In genomic region chr5:21136575-21136974, GRCm38 (mm10) we compare ENCODE assay signal across 17 mouse cellular contexts. TPM values are rescaled to one million over a fixed set of nuclear protein-coding genes. Genes with fewer than 3 reads are reported as not detected.
DNase-seq lines count a peak whose midpoint lies in the region; ATAC-seq and TF ChIP-seq lines count a peak whose summit lies in the region.
"Had no signal": no experiment of that assay in that cellular context is flagged by ENCODE, and none has a peak within 500 bp of the region (broad histone marks: within the 10 kb centered on the region; RNA-seq: fewer than 3 reads in every experiment).

No protein-coding gene starts in this region.

- no peaks in the 10 kb centered on the region for H3K27me3 ChIP-seq in heart, postnatal 0 days (ENCODE audit: control insufficient read depth, insufficient read depth, low read length)
- no peaks in the 10 kb centered on the region for H3K27me3 ChIP-seq in heart, embryonic 12.5 days (replicated peaks)
- H3K27me3 ChIP-seq: forebrain, embryonic 13.5 days; midbrain, embryonic 12.5 days; neural tube, embryonic 13.5 days had no signal

- H3K36me3 ChIP-seq in heart, postnatal 0 days (replicated peaks; ENCODE audit: control insufficient read depth, insufficient read depth, low read length): no peaks in the 10 kb centered on the region
- H3K36me3 ChIP-seq in heart, embryonic 12.5 days: no peaks in the 10 kb centered on the region
- H3K36me3 ChIP-seq: midbrain, embryonic 12.5 days; neural tube, embryonic 13.5 days had no signal

- H3K27ac ChIP-seq in heart, postnatal 0 days (ENCODE audit: low read depth): peak overlapping the region; percentile 16; the same call in 1 of the 2 replicates
- no peak overlapping the region for H3K27ac ChIP-seq in heart, embryonic 12.5 days (ENCODE audit: poor library complexity, severe bottlenecking)
- H3K27ac ChIP-seq: forebrain, embryonic 13.5 days; hindbrain, embryonic 14.5 days; midbrain, embryonic 12.5 days; neural tube, embryonic 13.5 days had no signal

- peak; percentile 33 for DNase-seq in adrenal gland, adult 2 months
- DNase-seq in adrenal gland, adult 8-10 months: no peak
- DNase-seq in heart, postnatal 0 days (ENCODE audit: low spot score): peak; percentile 31
- DNase-seq in NIH3T3 (ENCODE audit: low read depth): peak; percentile 59
- no peak for DNase-seq in retina, postnatal 1 day
- no peak for DNase-seq in B cell, adult 2 months
- DNase-seq: cerebellum, adult 18-20 months; kidney, postnatal 4 days; left cerebral cortex, postnatal 4 days; lung, embryonic 14.5 days had no signal

- H3K4me2 ChIP-seq in heart, postnatal 0 days (ENCODE audit: low read depth, low read length): no peak overlapping the region
- no peak overlapping the region for H3K4me2 ChIP-seq in heart, embryonic 12.5 days
- H3K4me2 ChIP-seq: forebrain, embryonic 13.5 days; heart, embryonic 11.5 days; hindbrain, embryonic 14.5 days; lung, embryonic 14.5 days; midbrain, embryonic 12.5 days; neural tube, embryonic 13.5 days had no signal

- H3K9ac ChIP-seq in heart, postnatal 0 days (replicated peaks; ENCODE audit: low read depth, low read length): no peak overlapping the region
- no peak overlapping the region for H3K9ac ChIP-seq in heart, embryonic 12.5 days
- H3K9ac ChIP-seq: forebrain, embryonic 13.5 days; hindbrain, embryonic 14.5 days; lung, embryonic 14.5 days; midbrain, embryonic 12.5 days; neural tube, embryonic 13.5 days had no signal

- no peaks in the 10 kb centered on the region for H3K9me3 ChIP-seq in heart, postnatal 0 days (replicated peaks; ENCODE audit: control insufficient read depth, low read length)
- no peaks in the 10 kb centered on the region for H3K9me3 ChIP-seq in heart, embryonic 12.5 days (replicated peaks)
- H3K9me3 ChIP-seq: forebrain, embryonic 13.5 days; midbrain, embryonic 12.5 days; neural tube, embryonic 13.5 days had no signal

- peaks cover 18% of the 10 kb centered on the region; the same call in 1 of the 2 replicates for H3K4me1 ChIP-seq in heart, postnatal 0 days (ENCODE audit: control insufficient read depth, insufficient read depth)
- H3K4me1 ChIP-seq in heart, embryonic 12.5 days (replicated peaks): peaks cover 31% of the 10 kb centered on the region
- H3K4me1 ChIP-seq: forebrain, embryonic 13.5 days; midbrain, embryonic 12.5 days; neural tube, embryonic 13.5 days had no signal

- no peak overlapping the region for H3K4me3 ChIP-seq in heart, postnatal 0 days (ENCODE audit: low read depth, low read length)
- no peak overlapping the region for H3K4me3 ChIP-seq in heart, embryonic 12.5 days
- H3K4me3 ChIP-seq: forebrain, embryonic 13.5 days; midbrain, embryonic 12.5 days; neural tube, embryonic 13.5 days had no signal

- ATAC-seq in heart, postnatal 0 days (ENCODE audit: insufficient read depth, low read depth): no peak
- ATAC-seq in heart, embryonic 12.5 days (ENCODE audit: insufficient number of reproducible peaks, low FRiP score): no peak
- peak; percentile 56 for ATAC-seq in granulocyte monocyte progenitor cell, adult 5-6 weeks (replicated peaks; ENCODE audit: poor library complexity, severe bottlenecking)
- ATAC-seq: forebrain, embryonic 13.5 days had no signal

- TF ChIP-seq EP300 in heart, postnatal 0 days (IDR thresholded peaks at IDR 0.05; ENCODE audit: low read depth): no peak

- 30% methylated on average over 5 of the region's 5 CpGs for WGBS in heart, postnatal 0 days
- WGBS in heart, embryonic 12.5 days: 51% methylated on average over 5 of the region's 5 CpGs

- no peak for TF ChIP-seq CTCF in heart, postnatal 0 days (IDR thresholded peaks at IDR 0.05; ENCODE audit: low read depth)

RNA-seq across cellular contexts. Expression of gene Gsap, which starts 49.5 kb away (rescaled TPM):
- 1 to 10 TPM; 3.9 to 5.9 TPM for total RNA-seq in adrenal gland, adult 2 months (2021)
- polyA plus RNA-seq in adrenal gland, adult 2 months (2012; rRNA removed): 0.48 and 0.62 TPM in 2 replicates
- 10 to 100 TPM in 2 of 4 experiments, 1 to 10 TPM in 2; 5.7 to 13.5 (median 9.9) TPM for total RNA-seq in adrenal gland, adult 8-10 months (2022)
- 2.0 and 2.8 TPM in 2 replicates for total RNA-seq in heart, postnatal 0 days (2014; rRNA removed; ENCODE audit: low replicate concordance)
- 0.99 and 1.4 TPM in 2 replicates for polyA plus RNA-seq in heart, postnatal 0 days (2015; fragmentation: Nextera tagmentation; extraction: Ambion mirVana)
- 0.41 and 0.71 TPM in 2 replicates for polyA plus RNA-seq in heart, embryonic 12.5 days (2016; fragmentation: Nextera tagmentation; extraction: Ambion mirVana)
- 2.4 and 4.2 TPM in 2 replicates for total RNA-seq in granulocyte monocyte progenitor cell, adult 5-6 weeks (2014; fragmentation: Nextera tagmentation)
- total RNA-seq in granulocyte monocyte progenitor cell, adult 5-6 weeks (2017): 4.6 and 6.6 TPM in 2 replicates

Comparison
In these comparisons a context has a peak if more than half of its experiments do, and no peak if none do; other contexts are left out.
1. DNase-seq: peak in adrenal gland, adult 2 months (single experiment), heart, postnatal 0 days (single experiment) and NIH3T3 (single experiment); none in adrenal gland, adult 8-10 months (single experiment), retina, postnatal 1 day (single experiment) and B cell, adult 2 months (0 of 2).